Mouse (Mus musculus) heart, postnatal 10 days (tissue): ENCODE data around the gene Tns4. TPM values are rescaled to one million over a fixed set of nuclear protein-coding genes. Genes with fewer than 3 reads are reported as not detected.

ENCODE experiments used
- DNase-seq, 2 experiments: peaks; one replicate each; pipeline ENCODE4 v3.0.0; 2021
- intact Hi-C: fragments of 180-260 bp; cut with DNase I; formaldehyde crosslinking; loops from one replicate; pipeline ENCODE4 v1.15.1; 2025
- total RNA-seq, 2 experiments: library from RNA; stranded (reverse); gene quantifications; 2 replicates each; pipeline ENCODE4 v1.2.3; 2021

Tns4 gene
- total RNA-seq = under 1 TPM; 0.12 TPM

DNA sequence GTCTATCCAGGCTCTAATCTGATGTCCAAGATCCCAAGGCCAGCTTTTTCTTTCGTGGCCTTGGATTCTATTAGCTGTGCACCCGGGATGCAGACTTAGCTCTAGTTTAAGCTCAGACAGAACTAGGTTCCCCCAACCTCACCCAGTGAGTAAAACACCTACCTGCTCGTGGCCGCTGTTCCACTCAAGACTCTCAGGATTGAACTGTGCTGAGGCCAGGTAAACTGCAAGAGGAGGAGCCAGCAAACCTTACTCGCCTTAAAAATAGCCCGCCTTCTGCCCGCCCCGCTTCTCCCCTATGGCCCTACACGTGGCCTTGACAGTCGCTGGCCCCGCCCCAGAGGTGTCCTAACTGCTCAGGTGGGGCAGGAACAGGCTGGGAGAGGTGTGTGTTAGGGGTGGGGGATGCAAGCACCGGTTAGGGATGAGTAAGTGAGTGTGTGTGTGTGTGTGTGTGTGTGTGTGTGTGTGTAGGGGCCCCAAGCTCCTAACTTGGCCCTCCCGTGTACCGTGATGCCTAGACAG, at the start of gene Tns4:
Tns4 (minus strand) TSS at position 230 of the 525 bp plus-strand sequence.
- no peak for DNase-seq
- intact Hi-C loops = no loop called here

DNA sequence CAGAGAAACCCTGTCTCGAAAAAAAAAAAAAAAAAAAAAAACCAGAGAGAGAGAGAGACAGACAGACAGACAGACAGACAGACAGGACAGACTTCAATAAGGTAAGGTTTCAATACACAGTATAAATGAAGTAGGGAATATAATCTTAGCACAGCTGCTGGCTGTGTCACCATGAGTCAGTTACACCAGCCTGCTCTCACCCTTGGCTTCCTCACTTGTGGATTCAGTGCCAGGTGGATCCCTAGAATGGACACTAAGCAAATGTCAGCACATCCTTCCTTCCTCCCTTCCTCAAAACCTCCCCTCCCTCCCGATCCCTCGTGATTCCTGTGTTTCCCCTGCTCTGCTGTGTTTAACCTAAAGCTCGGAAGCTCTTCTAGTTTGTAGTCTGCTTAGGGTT, 48.3 kb upstream of the Tns4 start:
- intact Hi-C loops = no loop called here
- DNase-seq = no peak

DNA sequence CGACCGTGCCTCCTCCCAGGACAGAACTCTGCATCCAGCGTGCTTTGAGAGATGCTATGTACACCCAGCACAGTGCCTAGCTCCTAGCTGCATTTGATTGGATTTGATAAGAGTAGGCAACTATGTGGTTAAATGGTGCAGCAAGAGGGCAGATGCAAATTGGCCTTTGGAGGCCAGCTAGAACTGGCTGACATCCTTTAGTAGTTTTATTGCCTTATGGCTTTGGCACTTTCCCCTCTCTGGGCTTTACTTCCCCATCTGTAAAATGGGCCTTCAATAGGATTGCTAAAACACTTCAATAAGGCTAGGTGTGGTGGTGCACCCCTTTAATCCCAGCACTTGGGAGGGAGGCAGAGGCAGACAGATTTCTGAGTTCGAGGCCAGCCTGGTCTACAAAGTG, 47.9 kb upstream of the Tns4 start:
- no peak for DNase-seq
- intact Hi-C loops = no loop called here

DNA sequence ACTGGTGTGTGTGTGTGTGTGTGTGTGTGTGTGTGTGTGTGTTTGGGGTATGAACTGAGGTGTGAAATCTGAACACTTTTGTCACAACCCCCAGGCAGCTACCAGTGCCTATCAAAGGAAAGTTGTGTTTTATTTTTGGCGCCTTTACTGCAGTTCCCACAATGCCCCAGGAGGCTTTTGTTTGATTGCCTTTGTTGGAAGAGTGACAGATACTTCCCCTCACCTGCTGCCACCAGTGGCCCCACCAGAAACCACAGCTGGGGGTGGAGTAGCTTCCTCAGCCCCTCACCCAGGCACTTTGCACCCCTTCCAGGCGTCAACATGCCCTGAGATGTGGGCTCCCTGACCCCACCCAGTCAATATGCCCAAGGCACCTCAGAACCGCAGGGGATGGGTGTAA, 47.3 kb upstream of the Tns4 start:
- no peak for DNase-seq
- intact Hi-C loops = no loop called here

DNA sequence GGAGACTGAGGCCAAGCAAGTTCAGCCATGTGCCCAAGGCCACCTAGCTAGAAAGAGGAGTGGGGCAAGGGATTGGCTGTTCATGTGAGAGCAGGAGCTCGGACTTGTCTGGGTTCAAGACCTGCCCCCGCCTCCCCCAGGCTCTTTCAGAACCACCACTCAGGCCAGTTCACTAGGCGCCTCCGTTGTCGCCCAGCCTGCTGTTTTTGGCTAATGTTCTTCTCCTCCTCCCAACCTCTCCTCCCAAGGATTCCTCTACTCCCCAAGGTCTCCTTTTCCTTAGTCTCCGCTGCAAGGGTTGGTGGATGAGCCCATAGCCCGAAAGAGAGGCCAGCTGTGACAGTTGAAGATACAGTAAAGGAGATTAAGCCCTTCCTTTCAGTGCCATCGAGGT, 45.9 kb upstream of the Tns4 start:
- intact Hi-C loops = no loop called here
- peak; percentile 42 to 56 for DNase-seq

GRCm38 (mm10) chr11:99134266-99135046, 45.4 kb upstream of the Tns4 start:
- intact Hi-C loops = no loop called here
- DNase-seq = no peak

GRCm38 (mm10) chr11:99133285-99133897, 44.3 kb upstream of the Tns4 start:
- intact Hi-C loops = no loop called here
- no peak for DNase-seq

DNA sequence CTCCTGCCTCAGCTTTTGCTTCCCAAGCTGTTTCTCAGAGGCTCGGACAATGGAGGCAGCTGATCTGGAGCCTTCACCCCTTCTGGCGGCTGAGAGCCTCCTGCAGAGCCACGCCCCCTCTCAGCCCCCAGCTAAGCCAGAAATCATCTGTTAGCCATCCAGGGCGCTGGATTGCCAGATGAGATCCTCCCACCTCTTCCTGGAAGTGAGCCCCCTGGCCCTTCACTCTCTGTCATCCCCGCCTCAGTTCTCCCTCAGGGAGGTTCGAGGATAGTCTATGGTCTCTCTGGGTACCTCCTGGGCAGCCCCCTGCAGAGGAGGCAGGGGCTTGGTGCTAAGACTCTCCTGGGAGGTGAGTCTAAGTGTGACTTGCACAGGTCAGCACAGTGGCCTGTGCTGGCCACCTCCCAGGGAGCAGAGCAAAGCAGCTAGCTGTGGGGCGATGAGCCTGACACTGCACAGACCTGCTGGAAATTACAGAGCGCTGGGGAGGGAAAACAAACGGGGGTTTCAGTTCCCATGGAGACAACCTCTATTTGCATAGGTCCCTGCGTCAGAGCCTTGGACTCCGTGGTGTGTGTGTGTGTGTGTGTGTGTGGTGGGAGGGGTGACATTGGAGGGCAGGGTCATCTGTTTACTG, 43.1 kb upstream of the Tns4 start:
- peak; percentile 69 to 71 for DNase-seq
- intact Hi-C loops = no loop called here

- intact Hi-C loops = no loop called here
- no peak for DNase-seq
These were observed 42.3 kb upstream of the Tns4 start for GRCm38 (mm10) chr11:99131463-99131840.

DNA sequence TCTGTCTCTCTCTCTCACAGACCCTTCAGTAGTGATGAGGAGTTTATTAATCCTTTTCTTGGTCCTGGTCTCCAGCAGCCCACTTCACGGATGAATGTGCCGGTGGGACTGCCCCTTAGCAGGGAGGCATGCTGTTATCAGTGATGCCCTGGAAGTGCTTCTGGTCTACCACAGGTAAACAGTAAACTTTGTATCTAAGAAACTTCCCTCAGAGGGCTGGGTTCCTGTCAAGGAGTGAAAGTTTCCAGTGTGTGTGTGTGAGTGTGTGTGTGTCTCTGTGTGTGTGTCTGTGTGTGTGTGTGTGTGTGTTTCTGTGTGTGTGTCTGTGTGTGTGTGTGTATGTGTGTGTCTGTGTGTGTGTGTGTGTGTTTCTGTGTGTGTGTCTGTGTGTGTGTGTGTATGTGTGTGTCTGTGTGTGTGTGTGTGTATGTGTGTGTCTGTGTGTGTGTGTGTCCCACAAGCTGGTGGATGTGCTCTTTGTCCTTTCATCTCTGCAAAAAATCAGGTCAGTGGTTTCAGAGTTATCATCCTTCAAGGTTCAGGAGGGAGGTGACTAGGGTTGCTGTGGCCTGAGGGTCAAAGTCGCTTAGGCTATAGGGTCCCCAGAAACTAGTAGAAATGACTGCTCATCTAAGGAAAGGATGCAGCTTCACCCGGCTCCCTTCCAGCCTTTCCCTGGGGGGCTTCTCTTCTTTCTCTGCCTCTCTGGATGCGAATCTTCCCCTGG, 41.8 kb upstream of the Tns4 start:
- DNase-seq = no peak
- intact Hi-C loops = no loop called here

DNA sequence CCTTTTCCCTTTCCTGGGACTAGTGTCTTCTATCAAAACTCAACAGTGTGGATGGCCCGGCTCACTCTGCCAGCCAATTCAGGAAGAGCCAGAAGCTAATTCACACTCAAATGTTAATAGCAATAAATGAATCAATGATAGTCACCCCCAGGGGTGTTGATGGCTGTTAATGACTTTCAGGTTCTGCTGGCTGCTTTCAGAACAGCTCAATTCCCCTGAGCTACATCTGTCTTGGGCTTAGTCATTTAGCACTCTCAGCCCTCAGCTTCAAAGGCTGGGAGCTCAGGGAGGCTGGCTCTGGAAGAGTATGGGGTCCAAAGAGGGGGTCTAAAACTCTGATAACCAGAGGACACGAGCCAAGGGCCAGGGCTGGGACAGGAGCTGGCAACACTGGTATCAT, 40.2 kb upstream of the Tns4 start:
- no peak for DNase-seq
- intact Hi-C loops = loop anchor here (5.0 kb wide), 1 partner anchor 152 kb away; no protein-coding TSS in a partner anchor

DNA sequence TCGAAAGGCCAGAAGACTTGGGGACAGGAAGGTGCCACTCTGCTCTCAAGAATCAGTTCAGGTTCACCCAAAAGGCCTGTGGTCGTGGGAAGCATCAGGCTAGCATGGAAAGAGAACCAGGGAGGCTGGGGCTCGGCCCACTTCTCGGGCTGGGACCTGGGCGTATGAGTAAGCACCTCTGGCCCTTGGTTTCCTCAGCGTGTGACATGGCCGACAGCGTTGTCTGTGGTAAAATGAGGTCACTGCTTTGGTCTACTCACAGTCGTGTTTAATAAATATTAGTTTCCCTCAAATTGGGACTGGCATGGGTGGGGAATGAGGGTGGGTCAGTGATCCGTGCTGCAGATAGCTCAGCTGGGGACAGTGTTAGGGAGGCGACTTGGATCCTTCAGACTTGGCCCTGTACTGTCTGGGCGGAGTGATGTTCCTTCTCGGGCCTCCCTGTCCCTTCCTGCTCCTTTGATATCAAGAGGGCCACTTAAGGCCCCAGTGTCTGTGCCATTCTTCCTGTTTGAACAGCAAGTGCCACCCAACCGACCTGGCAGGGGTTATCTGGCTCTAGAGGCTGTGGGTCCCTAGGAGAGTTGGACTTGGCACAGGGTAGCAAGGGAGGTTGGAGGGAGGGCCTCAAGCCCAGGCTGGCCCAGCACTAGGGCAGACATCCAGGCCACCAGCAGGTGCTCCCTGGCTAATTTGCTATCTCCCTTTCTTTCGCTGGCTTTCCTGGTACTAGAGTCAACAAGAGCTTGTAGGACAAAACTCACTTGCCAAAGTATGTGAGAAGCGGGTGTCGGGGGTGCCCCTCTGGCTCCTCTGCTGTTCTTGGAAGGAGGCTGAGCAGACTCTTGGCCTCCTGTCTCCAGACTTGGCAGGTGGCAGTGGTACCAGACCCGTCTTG, 38.9 kb upstream of the Tns4 start:
- DNase-seq = no peak
- intact Hi-C loops = loop anchor here (2.0 to 5.0 kb wide), 2 partner anchors 21 to 151 kb away; no protein-coding TSS in a partner anchor

DNA sequence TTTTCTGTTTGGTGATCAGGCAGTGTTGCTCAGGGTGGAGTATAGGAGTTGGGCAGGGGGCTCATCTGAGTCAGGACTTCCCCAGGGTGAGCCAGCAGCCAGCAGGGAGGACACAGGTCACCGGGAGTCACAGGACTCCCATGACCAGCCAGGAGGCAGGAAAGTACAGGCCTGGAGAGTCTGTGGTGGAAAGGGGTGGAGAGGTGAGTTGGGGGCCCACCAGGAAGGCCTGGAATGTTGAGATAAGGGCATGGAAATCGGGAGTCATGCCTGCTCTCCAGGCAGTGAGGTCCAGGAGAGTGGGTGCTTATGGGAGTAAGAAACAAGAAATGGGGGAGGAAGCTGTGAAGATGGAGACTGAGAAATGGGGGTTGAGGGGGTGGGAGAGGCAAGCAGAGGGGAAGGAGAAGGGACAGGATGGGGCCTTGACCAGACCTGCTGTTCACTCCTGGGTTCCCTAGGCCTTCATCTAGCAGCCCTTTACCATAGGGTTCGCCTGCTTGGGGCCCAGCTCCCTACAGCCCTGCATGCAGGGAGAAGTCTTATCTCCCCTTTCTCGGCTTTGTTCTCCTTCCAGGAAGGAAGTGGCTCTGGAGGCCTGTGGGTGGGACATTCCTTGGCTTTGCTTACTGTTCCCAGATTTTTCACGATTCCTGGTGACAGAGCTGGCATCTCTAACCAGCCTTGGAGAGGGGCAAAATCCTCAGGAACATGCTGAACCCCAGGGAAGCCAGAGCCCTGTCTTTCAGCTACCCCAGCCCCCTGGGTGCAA, 37.6 kb upstream of the Tns4 start:
- peak in 1 of 2 experiments; percentile 46 for DNase-seq
- intact Hi-C loops = loop anchor here (2.0 to 5.0 kb wide), 2 partner anchors 22 to 149 kb away; no protein-coding TSS in a partner anchor

GRCm38 (mm10) chr11:99124635-99125029, 35.5 kb upstream of the Tns4 start:
- intact Hi-C loops = loop anchor here (1.0 to 5.0 kb wide), 3 partner anchors 84 to 192 kb away; no protein-coding TSS in a partner anchor
- no peak for DNase-seq

DNA sequence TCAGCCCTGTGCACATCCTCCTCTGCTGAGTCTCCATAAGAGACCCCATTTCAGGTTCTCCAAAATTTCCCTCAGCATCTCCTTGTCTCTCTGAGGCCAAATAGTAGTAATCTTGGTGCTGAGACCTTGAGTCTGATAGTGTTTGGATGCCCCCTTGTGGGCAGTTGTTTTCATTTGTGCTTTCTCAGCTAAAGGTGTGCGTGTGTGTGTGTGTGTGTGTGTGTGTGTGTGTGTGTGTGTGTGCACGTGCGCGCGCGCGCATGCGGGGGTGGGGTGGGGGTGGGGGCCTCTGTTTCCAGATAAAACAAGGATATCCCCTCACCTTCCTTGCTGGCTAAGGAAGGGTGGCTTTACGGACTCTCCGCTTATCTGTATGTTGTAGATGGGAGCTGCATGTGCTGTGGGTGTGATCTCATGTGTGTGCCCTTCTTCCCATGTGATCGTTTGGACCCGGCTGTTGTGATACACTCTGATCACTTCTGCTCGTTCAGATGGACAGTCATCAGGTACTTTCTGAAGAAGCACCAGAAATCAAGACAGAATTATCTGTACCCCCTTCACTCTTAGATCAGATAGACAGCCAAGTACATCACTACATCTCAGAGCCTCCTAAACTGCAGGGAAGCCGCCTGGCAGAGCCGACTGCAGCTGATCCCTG, 35.0 kb upstream of the Tns4 start:
- DNase-seq = peak; percentile 61 to 80

GRCm38 (mm10) chr11:99122703-99123102, 33.6 kb upstream of the Tns4 start:
- intact Hi-C loops = loop anchor here (2.0 to 5.0 kb wide), 2 partner anchors 56 to 190 kb away; no protein-coding TSS in a partner anchor
- DNase-seq = no peak

More for the DNA sequence above, 35.0 kb upstream of the Tns4 start:
- intact Hi-C loops = loop anchor here (1.0 to 5.0 kb wide), 3 partner anchors 57 to 192 kb away; no protein-coding TSS in a partner anchor

DNA sequence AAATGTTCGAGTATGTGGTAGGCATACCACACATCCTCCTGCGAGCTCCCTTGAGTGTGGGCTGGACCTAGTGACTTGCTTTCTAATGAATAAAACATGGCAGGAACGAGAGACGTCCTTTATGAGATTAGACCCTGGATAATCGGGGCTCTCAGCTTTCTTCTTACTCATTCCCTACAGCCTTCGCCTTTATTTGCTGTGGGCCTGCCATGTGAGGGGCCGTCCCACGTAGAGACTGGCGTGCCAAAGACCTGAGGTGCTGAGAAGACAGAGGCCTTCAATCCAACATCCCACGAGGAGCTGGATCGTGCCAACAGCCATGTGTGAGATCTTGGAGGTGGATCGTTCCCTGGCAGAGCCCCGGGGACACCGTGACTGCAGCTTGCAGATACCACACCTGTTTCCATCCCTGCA, 32.1 kb upstream of the Tns4 start:
- DNase-seq = no peak
- intact Hi-C loops = loop anchor here (5.0 kb wide), 1 partner anchor 189 kb away; no protein-coding TSS in a partner anchor
